Mouse (Mus musculus) thymus, adult 2 months (tissue): Measurements from ENCODE around the gene Tpk1.

ENCODE experiments used
- CTCF ChIP-seq: fragments of 200-500 bp; IDR thresholded peaks from 2 replicates; pipeline ENCODE4 v1.5.1; 2012; ENCODE audit warnings: mild to moderate bottlenecking, control low read depth, low read length, moderate library complexity, borderline replicate concordance; ENCODE audit not compliant: control insufficient read depth, poor library complexity, insufficient read depth; ENCODE audit errors: extremely low read depth
- POLR2A ChIP-seq: fragments of 200-500 bp; IDR thresholded peaks from 2 replicates; pipeline ENCODE4 v1.6.1; 2012; ENCODE audit warnings: mild to moderate bottlenecking, low read length, control low read depth, moderate library complexity; ENCODE audit not compliant: control insufficient read depth, poor library complexity, insufficient read depth; ENCODE audit errors: extremely low read depth

GRCm38 (mm10) chr6:43517316-43517655 lies 148.8 kb downstream of the Tpk1 start:
- TF ChIP-seq CTCF (no peak), POLR2A (no peak)
